Mouse (Mus musculus) bone marrow, adult 2 months (tissue): ENCODE measurements at regions not wholly inside any gene's neighbourhood (a gene's known extent, or its start where the extent isn't known, plus 50 kb on each side); places are given as distances from the start of the nearest gene placed in this dataset.
"Not testable (repeated sequence)": the region's sequence is repeated elsewhere in the genome, so short reads cannot be mapped to it uniquely, and the experiment has no call there.

ENCODE experiments used
- H3K27ac ChIP-seq: fragments of 200-500 bp; 2 replicates; pipeline ENCODE4 v1.5.1; 2012; ENCODE audit warnings: low read depth, mild to moderate bottlenecking, control low read depth, inconsistent platforms, low read length; ENCODE audit not compliant: control insufficient read depth, poor library complexity, insufficient read depth
- H3K4me1 ChIP-seq: fragments of 200-500 bp; 2 replicates; pipeline ENCODE4 v1.6.1; 2011; ENCODE audit warnings: low read length; ENCODE audit not compliant: control insufficient read depth, insufficient read depth
- H3K4me3 ChIP-seq: fragments of 200-500 bp; replicated peaks from 2 replicates; pipeline ENCODE3; 2011; ENCODE audit warnings: mild to moderate bottlenecking, low read depth, low read length, control low read depth; ENCODE audit not compliant: control insufficient read depth
- CTCF ChIP-seq: fragments of 200-500 bp; IDR thresholded peaks from 2 replicates; pipeline ENCODE4 v1.5.1; 2011; ENCODE audit warnings: low read length, control low read depth; ENCODE audit not compliant: control insufficient read depth, insufficient read depth
- POLR2A ChIP-seq: fragments of 200-500 bp; IDR thresholded peaks from 2 replicates; pipeline ENCODE4 v1.6.1; 2011; ENCODE audit warnings: low read depth, mild to moderate bottlenecking, control low read depth, low read length, borderline replicate concordance; ENCODE audit not compliant: control insufficient read depth
- WGBS: fragments of 180-500 bp; shearing (Covaris S2); methylation state at CpG from one replicate; pipeline ENCODE4 v1.1.7; 2018; 5-methylcytosine and 5-hydroxymethylcytosine counted together

DNA sequence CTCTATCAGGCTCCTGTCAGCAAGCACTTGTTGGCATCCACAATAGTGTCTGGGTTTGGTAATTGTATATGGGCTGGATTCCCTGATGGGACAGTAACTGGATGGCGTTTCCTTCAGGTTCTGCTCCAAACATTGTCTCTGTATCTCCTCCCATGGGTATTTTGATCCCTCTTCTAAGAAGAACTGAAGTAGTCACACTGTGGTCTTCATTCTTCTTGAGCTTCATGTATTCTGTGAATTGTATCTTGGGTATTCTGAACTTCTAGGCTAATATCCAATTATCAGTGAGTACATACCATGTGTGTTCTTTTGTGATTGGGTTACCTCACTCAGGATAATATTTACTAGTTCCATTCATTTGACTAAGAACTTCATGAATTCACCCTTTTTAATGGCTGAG lies 119.2 kb upstream of the Gm21119 start:
- WGBS = no CpG with 5 or more reads among the region's 1 CpGs
- H3K4me1 ChIP-seq, H3K27ac ChIP-seq, H3K4me3 ChIP-seq: not testable (repeated sequence)

DNA sequence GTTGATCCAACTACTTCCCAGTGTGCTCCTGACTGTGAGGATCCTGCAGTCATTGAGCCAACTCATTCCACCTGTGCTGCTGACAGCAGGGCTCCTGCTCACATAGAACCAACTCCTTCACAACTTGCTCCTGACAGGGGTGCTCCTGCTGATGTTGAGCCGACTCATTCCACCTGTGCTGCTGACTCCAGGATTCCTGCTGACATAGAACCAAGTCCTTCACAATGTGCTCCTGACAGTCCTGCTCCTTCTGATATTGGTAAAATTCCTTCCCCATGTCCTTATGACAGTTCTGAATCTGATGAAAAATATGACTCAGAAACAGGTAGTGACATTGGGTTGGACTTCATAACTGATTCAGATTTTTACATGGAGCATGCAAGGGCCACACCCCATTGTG lies 100.8 kb upstream of the Gm21119 start:
- H3K4me3 ChIP-seq, H3K27ac ChIP-seq, H3K4me1 ChIP-seq: not testable (repeated sequence)
- WGBS = 71% methylated on average over 1 of the region's 1 CpGs

DNA sequence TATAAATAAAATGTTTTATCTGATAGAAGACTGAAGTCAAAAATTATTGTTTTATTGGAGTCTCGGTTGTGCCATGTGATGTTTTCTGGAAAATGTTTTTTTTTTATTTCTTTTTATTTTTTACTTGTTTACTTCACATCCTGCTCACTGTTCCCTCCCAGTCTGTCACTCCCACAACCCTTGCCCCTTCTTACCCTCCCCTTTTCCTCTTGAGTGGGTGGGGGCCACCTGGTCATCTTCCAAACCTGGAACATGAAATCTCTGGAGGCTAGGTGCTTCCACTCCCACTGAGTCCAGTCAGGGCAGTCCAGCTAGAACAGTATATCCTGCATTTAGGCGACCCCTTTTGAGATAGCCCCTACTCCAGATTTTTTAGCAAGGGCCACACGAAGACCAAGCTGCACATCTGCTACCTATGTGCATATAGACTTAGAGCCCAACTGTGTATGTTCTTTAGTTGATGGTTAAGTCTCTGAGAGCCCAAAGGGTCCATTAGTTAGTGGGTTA lies 98.3 kb upstream of the Gm21119 start:
- not testable (repeated sequence) for H3K4me1 ChIP-seq, H3K27ac ChIP-seq, H3K4me3 ChIP-seq
- WGBS = 59% methylated on average over 3 of the region's 3 CpGs

DNA sequence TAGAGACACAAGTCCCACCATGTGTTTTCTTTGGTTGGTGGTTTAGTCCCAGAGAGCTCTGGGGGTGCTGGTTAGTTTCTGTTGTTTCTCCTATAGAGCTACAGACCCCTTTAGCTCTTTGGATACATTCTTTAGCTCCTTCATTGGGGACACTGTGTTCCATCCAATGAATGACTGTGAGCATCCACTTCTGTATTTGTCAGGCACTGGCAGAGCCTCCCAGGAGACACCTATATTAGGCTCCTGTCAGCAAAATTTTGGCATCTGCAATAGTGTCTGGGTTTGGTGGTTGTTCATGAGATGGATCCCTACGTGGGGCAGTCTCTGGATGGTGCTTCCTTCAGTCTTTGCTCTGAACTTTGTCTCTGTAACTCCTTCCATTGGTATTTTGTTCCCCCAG lies 97.2 kb upstream of the Gm21119 start:
- not testable (repeated sequence) for H3K4me3 ChIP-seq, H3K27ac ChIP-seq, H3K4me1 ChIP-seq
- WGBS = 32% methylated on average over 1 of the region's 1 CpGs

DNA sequence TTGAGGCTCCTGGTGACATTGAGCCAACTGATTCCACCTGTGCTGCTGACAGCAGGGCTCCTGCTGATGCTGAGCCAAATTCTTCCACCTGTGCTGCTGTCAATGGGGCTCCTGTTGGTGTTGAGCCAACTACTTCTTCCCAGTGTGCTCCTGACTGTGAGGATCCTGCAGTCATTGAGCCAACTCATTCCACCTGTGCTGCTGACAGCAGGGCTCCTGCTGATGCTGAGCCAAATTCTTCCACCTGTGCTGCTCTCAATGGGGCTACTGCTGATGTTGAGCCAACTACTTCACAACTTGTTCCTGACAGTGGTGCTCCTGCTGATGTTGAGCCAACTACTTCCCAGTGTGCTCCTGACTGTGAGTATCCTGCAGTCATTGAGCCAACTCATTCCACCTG lies 90.2 kb upstream of the Gm21119 start:
- not testable (repeated sequence) for H3K4me1 ChIP-seq, H3K4me3 ChIP-seq, H3K27ac ChIP-seq

DNA sequence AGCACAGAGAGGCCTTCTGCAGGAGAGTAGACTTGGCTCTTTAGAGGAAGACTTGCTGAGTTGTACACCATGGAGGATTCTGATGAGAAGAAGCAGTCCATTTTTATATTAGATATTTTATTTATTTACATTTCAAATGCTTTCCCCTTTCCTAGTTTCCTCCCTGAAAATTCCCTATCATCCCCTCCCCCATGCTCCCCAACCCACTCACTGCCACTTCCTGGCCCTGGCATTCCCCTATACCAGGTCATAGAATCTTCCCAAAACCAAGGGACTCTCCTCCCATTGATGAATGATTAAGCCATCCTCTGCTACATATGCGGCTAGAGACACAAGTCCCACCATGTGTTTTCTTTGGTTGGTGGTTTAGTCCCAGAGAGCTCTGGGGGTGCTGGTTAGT lies 85.7 kb upstream of the Gm21119 start:
- H3K4me1 ChIP-seq, H3K4me3 ChIP-seq, H3K27ac ChIP-seq: not testable (repeated sequence)
- WGBS = no CpG with 5 or more reads among the region's 1 CpGs

DNA sequence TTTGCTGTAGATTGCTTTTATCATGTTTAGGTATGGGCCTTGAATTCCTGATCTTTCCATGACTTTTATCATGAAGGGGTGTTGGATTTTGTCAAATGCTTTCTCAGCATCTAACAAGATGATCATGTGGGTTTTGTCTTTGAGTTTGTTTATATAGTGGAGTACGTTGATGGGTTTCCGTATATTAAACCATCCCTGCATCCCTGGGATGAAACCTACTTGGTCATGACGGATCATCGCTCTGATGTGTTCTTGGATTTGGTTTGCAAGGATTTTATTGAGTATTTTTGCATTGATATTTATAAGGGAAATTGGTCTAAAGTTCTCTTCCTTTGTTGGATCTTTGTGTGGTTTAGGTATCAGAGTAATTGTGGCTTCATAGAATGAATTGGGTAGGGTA lies 75.7 kb upstream of the Gm21119 start:
- H3K27ac ChIP-seq, H3K4me1 ChIP-seq, H3K4me3 ChIP-seq: not testable (repeated sequence)
- 86% methylated on average over 4 of the region's 4 CpGs for WGBS

DNA sequence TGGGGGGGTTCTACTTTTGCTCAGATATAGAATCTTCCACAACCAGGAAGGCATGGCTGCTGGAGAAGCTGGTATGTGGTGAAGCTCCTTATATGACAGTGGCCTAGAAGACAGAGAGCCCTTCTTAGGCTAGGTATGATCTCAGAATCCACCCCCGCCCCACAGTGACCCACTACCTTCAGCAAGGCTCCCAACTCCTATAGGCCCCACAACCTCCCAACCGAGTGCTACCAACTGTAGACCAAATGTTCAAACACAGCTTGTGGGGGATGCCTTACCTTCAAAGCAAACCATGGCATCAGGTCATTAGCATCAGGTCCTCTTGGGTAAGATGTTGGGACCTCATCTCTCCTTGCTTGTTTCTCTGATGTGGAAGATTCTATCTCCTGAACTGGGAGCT lies 70.6 kb upstream of the Gm21119 start:
- H3K4me1 ChIP-seq, H3K4me3 ChIP-seq, H3K27ac ChIP-seq: not testable (repeated sequence)
- 82% methylated on average over 2 of the region's 2 CpGs for WGBS

DNA sequence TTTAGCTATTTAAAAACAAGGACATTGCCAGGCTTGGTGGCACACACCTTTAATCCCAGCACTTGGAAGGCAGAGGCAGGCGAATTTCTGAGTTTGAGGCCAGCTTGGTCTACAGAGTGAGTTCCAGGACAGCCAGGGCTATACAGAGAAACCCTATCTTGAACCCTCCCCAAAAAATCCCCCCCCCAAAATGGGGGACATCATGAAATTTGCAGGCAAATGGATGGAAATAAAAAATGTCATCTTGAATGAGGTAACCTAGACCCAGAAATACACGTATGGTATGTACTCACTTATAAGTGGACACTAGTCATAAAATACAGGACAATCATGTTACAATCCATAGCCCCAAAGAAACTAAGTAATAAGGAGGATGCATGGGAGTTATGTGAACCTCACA lies 69.4 kb upstream of the Gm21119 start:
- H3K4me3 ChIP-seq, H3K4me1 ChIP-seq, H3K27ac ChIP-seq: not testable (repeated sequence)
- 41% methylated on average over 1 of the region's 2 CpGs for WGBS

DNA sequence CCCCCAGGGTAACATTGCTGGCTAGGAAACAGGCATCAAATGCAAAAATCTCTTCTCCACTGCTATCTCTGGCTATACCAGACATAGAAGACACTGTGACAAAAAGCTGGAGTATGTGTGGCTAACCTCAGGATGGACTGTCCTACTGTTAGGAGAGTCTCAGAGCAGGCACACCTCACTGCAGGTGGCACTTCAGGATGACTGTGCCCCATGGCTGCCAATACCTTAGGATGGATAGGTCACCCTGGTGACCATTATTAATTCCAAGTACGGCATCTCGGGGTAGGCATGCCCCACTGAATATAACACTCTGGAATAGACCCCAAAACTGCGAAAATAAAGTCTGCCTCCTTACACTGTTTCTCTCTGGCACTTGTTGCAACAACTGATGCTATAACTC lies 68.3 kb upstream of the Gm21119 start:
- H3K4me3 ChIP-seq, H3K27ac ChIP-seq, H3K4me1 ChIP-seq: not testable (repeated sequence)
- WGBS = no CpG with 5 or more reads among the region's 3 CpGs

DNA sequence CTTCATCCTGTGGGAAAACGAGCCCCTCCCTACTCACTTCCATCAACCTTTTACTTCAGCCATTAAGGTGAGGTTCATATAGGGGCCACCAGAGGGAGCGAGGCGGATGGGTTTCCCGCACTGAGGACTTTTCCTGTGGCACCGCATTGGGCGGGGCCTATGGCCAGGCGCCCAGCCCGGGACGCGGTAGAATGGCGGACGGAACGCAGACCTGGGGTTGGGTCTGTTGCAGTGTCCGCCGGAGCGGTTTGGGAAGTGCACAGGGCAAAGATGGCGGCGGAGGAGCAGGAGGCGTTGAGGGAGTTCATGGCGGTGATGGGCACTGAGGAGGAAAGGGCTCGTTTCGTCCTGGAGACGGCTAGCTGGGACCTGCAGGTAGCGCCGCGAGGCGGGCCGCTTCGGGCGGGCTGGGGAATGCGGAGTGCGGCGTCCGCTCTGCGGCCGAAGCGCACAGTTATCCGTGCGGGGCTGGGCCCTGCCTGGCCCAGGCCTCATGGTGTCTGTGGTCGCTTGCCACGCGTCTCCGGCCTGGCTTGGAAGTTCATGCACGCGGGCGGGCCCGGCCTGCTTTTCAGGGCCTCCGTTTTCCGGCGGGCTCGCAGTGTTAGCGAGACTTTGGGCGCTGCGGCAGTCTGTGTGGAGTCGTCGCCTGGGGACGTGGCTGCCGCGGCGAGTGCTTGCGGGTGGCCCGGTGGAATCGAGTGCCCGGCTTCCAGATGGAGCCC lies 64.5 kb upstream of the Gm21119 start:
- peak; percentile 4; the same call in 1 of the 2 replicates for TF ChIP-seq POLR2A
- TF ChIP-seq CTCF = peak; percentile 42; the same call in 1 of the 2 replicates
- H3K27ac ChIP-seq = peak overlapping the region; percentile 51; the same call in 1 of the 2 replicates
- not testable (repeated sequence) for H3K4me3 ChIP-seq, H3K4me1 ChIP-seq
- 7% methylated on average over 64 of the region's 64 CpGs for WGBS

DNA sequence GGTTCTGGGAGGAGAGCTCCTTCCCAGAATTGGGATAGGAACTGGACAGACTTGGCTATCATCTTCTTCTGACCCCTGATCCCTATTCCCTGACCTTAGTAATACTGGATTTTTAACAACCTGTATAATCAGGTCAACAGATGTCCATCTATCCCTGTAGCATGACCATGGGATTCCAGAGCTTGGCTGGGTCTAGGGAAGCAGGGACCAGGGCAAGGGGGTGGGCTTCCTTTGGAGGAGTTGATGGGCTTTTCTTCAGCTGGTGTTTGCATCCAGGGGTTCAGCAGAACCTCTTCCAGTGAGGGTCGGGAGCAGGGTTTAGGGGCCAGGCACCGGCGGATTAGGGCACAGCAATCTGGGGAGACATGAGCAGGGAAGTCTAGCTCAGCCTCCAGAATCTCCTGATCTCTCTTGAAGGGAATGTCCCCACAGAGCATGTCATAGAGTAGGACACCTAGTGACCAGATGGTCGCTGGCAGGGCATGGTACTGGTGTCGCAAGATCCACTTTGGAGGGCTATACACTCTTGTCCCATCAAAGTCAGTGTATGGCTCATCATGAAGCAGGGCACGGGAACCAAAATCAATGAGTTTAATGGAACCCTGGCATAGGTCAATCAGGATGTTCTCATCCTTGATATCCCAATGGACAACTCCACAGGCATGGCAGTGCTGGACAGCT lies 58.1 kb upstream of the Gm21119 start:
- H3K4me3 ChIP-seq, H3K4me1 ChIP-seq, H3K27ac ChIP-seq: not testable (repeated sequence)
- WGBS = no CpG with 5 or more reads among the region's 6 CpGs

DNA sequence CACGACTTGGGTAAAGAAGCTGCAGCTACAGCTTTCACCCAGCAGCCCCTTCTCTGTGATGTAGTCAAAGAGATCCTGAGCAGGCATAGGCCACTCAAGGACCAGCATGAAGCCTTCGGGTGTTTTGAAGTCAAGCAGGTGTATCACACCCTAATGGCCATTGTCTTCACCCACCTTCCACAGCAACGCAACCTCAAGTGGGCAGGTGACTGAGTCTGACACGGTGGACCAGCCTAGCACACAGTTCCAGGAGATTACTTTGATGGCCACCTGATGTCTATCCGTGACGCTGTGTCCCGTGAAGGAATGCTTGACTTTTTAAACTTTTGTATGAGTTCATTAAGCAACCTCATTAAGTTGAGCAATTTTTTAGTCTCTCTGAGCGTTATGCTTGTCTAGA lies 57.5 kb upstream of the Gm21119 start:
- H3K27ac ChIP-seq, H3K4me3 ChIP-seq, H3K4me1 ChIP-seq: not testable (repeated sequence)
- 67% methylated on average over 7 of the region's 8 CpGs for WGBS

DNA sequence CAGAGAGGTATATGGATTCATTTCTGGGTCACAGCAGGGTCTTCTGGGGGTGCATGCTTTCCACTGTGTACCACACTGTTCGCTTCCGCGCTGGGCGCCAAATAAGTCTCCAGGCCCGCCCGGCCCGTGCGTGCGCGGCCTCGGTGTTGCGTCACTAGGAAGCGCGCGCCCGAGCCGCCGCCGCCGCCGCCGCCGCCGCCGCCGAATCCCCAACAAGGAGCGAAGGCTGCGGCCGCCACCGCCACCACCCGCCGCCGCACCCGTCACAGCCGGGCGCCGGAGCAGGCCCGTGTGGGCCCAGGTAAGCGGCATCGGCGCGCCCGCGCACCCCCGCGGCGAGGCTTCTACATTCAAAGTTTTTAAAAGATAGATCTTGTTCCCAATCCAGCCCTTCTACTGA lies 57.1 kb upstream of the Gm21119 start:
- not testable (repeated sequence) for H3K4me1 ChIP-seq, H3K4me3 ChIP-seq, H3K27ac ChIP-seq
- WGBS = 78% methylated on average over 47 of the region's 47 CpGs
